Mouse (Mus musculus): ENCODE measurements around the gene Fam32a.
A peak's percentile ranks its signal among the peaks of the same experiment; 100 is the strongest.

Gene Fam32a

DNA sequence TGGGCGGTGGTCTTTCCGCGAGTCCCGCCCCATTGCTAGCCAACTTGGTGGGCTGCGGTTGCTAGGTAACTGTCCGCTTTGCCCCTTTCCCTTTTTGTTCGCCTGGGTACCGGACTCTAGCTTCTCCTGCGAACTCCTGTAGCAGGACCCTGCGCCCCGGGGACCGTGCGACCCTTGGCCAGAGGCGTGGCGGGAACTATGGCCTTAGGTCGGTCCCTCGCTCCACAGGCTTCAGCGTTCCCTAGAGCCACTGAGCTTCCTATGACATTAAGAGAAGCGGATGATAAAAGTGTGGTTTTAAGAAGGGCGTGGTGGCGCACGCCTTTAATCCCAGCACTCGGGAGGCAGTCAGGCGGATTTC, 20.9 kb downstream of the Fam32a start:
- DNase-seq (ENCODE audit: low read depth, low spot score): no peak

GRCm38 (mm10) chr8:72240951-72241350, 21.4 kb downstream of the Fam32a start:
- no peak for DNase-seq (ENCODE audit: low read depth, low spot score)

GRCm38 (mm10) chr8:72242226-72242625, 22.7 kb downstream of the Fam32a start:
- no peak for DNase-seq (ENCODE audit: low read depth, low spot score)

- DNase-seq (ENCODE audit: low read depth, low spot score): no peak
These were observed 25.1 kb downstream of the Fam32a start for GRCm38 (mm10) chr8:72244610-72245009.

- no peak for DNase-seq (ENCODE audit: low read depth, low spot score)
These were observed 37.8 kb downstream of the Fam32a start for GRCm38 (mm10) chr8:72257171-72257901.

DNA sequence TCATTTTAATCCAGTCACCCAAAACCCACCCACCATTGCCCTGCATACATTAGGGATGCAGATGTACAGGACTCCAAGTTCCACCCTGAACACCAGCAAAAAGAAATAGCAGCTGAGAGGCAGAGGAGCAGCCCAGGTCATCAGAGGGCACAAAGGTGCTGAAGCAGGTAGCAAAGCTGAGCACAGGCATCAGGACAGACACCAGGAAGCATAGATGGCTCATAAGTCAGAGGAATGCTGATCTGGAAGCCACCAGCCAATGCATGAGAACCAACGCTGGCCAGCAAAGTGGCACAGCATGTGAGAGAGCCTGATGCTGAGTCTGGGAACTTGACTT, 38.3 kb downstream of the Fam32a start:
- no peak for DNase-seq (ENCODE audit: low read depth, low spot score)

GRCm38 (mm10) chr8:72259862-72260261, 40.3 kb downstream of the Fam32a start:
- no peak for DNase-seq (ENCODE audit: low read depth, low spot score)

DNA sequence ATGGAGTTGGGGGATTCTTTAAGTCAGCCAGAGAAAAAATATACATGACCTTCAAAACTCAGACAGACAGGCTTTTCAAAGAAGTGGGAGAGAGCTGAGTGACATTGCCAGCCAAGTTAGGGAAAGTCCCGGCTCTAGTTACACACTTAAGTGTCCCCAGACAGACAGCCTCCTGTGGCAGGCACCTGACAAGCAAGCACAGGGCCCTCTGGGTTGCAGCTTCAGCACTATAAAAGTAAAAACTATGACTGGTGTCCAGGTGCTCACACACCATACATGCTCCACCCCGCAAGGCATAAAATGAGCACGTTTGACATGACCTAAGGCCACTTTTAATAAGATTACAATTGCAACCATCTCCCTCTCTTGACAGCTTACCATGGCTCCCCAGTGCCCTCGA, 41.1 kb downstream of the Fam32a start:
- no peak for DNase-seq (ENCODE audit: low read depth, low spot score)

DNA sequence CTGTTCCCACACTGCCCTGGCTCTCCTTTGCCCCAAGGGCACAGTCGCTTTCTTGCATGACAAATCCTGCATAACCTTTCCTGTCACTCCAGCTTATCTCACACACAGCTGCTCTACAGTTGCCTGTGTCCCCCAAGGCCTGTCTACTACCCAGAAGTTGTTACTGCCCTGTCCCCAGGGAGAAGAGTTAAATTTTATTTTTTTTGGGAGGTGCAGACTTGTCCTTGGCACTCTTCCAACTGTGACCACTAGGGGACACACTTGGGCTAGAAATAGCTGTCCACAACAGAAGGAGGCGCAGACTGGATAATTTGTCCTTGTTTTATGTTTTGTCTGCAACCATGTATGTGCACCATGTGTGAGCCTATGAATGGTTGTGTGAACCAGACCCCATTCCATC, 41.5 kb downstream of the Fam32a start:
- peak; percentile 49 for DNase-seq (ENCODE audit: low read depth, low spot score)

- DNase-seq (ENCODE audit: low read depth, low spot score): no peak
These were observed 41.9 kb downstream of the Fam32a start for GRCm38 (mm10) chr8:72261431-72261830.

DNA sequence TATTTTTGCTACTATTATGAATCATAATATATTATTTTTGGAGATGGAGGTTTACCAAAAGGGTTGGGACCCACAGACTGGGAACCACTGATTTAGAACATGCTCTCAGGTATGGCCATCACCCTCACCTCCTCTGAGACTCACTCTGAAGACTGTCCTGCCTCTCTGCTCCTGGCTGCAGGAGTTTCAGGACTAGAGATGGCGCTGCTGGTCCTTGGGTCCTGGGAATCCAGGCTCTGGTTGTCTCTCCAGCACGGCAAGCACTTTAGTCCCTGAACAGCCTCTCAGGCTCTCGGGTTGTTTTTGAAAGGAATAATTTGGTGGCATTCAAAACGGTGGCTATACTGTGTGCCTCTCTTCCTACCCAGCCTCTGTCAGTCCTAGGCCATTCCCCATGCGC, 42.3 kb downstream of the Fam32a start:
- DNase-seq (ENCODE audit: low read depth, low spot score): no peak

GRCm38 (mm10) chr8:72262756-72263155, 43.2 kb downstream of the Fam32a start:
- DNase-seq (ENCODE audit: low read depth, low spot score): no peak

- no peak for DNase-seq (ENCODE audit: low read depth, low spot score)
These were observed 43.9 kb downstream of the Fam32a start for GRCm38 (mm10) chr8:72263451-72263850.

GRCm38 (mm10) chr8:72265342-72265741, 45.8 kb downstream of the Fam32a start:
- no peak for DNase-seq (ENCODE audit: low read depth, low spot score)

GRCm38 (mm10) chr8:72266671-72267070, 47.1 kb downstream of the Fam32a start:
- no peak for DNase-seq (ENCODE audit: low read depth, low spot score)

GRCm38 (mm10) chr8:72267106-72267505, 47.6 kb downstream of the Fam32a start:
- no peak for DNase-seq (ENCODE audit: low read depth, low spot score)

- DNase-seq (ENCODE audit: low read depth, low spot score): no peak
These were observed 48.8 kb downstream of the Fam32a start for GRCm38 (mm10) chr8:72268356-72268755.

DNA sequence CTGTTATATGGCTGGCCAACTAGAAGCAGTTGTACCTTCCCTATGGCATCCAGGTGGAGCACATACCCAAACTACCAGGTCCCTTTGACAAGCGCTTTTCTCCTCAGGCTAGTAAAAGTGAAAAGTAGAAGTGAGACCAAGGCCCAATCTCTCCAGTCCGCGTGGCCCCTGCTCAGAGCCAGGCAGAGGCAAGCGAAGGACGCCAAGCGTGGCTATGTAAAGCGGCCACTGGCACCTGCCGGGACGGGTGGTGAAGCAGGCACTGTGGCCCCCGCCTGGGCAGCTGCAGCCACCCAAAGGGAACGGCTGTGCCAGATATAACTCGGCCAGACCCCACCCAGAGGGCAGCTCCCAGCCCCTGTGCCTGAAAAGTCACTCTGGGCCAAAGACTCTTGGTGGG, 51.1 kb downstream of the Fam32a start:
- DNase-seq (ENCODE audit: low read depth, low spot score): no peak

- no peak for DNase-seq (ENCODE audit: low read depth, low spot score)
These were observed 51.6 kb downstream of the Fam32a start for GRCm38 (mm10) chr8:72271051-72271660.

DNA sequence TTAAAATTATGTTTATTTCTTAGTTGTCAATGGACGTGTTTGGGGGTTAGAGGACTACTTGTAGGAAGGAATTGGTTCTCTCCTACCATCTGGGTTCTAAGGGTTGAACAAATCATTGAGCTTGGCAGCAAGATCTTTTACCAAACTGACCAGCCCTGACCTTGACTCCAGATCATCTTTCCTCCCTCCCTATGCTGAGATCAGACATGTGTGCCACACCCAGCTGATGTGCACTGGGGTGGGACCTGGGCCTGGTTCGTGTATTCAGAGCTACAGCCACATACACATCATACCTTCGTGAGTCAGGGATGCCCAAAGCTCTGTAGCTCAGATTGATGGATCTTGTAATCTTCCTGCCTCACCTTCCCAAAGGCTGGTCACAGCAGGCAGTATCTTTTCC, 52.2 kb downstream of the Fam32a start:
- DNase-seq (ENCODE audit: low read depth, low spot score): no peak

DNA sequence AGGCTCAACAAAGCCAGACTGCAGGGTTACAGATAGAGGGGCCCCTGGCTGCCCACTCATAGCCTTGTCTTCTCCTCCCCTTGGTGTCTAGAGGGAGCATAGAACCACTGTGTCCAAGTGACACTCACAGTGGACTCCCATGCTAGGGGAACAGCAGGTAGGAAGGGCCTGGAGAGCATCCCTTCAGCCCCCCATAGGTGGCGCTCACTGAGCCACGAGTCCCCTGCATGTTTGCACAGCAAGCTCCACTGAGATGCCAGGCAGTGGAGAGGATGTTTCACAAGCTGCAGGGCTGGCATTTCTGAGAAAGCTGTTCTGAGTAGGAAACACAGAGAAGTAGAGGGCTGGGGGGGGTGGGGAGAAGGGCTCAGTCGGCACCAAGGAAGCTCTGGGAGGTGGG, 52.8 kb downstream of the Fam32a start:
- DNase-seq (ENCODE audit: low read depth, low spot score): no peak

DNA sequence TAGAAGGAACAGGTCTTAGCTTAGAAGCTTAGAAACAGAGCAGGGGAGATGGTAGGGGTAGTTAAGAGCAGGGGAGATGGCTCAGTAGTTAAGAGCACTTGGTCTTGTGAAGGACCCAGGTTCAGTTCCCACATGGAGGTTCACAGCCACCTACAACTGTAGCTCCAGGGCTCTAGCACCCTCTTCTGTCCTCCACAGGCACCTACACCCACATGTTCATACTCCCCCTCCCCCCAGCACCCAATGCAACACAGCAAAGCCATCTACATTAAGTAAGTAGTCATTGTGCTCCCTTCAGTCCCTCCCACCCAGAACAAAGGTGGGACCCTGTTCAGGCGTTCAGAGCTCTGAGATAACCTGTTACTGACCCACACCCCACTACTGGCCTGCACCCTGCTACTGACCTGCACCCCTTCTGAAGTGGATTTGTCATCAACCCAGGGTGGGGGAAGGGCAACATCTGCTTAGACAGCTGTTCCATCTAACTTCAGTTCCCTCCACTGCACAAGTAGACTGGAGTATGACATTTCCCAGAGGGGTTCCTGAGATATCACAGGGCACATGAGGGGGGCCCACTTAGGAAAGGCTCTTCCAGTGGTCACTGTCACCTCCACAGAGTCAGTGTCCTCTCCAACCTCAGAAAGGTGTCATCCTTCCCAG, 53.7 kb downstream of the Fam32a start:
- DNase-seq (ENCODE audit: low read depth, low spot score): no peak

- DNase-seq (ENCODE audit: low read depth, low spot score): no peak
These were observed 54.3 kb downstream of the Fam32a start for GRCm38 (mm10) chr8:72273807-72274206.
